Mouse (Mus musculus) lung, postnatal 25 days (tissue): ENCODE results near the gene Anapc2.
A peak's percentile ranks its signal among the peaks of the same experiment; 100 is the strongest.

ENCODE experiments used
- DNase-seq: peaks from one replicate; pipeline ENCODE4 v3.0.0; 2022; ENCODE audit warnings: low spot score

Anapc2 gene

GRCm38 (mm10) chr2:25303931-25304656 lies 31.8 kb downstream of the Anapc2 start:
- no peak for DNase-seq

GRCm38 (mm10) chr2:25304657-25305541 lies 32.6 kb downstream of the Anapc2 start:
- no peak for DNase-seq

- no peak for DNase-seq
Measured at GRCm38 (mm10) chr2:25305587-25306359, 33.5 kb downstream of the Anapc2 start.

- DNase-seq, result no peak
Measured at GRCm38 (mm10) chr2:25310180-25310579, 37.9 kb downstream of the Anapc2 start.

- DNase-seq, result no peak
Measured at GRCm38 (mm10) chr2:25310969-25311368, 38.7 kb downstream of the Anapc2 start.

- DNase-seq, result no peak
Measured at GRCm38 (mm10) chr2:25311491-25311891, 39.2 kb downstream of the Anapc2 start.

GRCm38 (mm10) chr2:25318119-25318966 lies 46.1 kb downstream of the Anapc2 start:
- DNase-seq, result no peak

- DNase-seq, result peak; percentile 32
Measured at GRCm38 (mm10) chr2:25318971-25319773, 46.9 kb downstream of the Anapc2 start, which contains the start of gene Grin1. TSS of gene Grin1 (minus strand) at chr2:25319187.

- no peak for DNase-seq
Measured at GRCm38 (mm10) chr2:25320084-25320483, 47.8 kb downstream of the Anapc2 start.

GRCm38 (mm10) chr2:25326036-25326435 lies 53.8 kb downstream of the Anapc2 start:
- no peak for DNase-seq

GRCm38 (mm10) chr2:25328440-25328839 lies 56.2 kb downstream of the Anapc2 start:
- no peak for DNase-seq

- DNase-seq, result no peak
Measured at GRCm38 (mm10) chr2:25331470-25331869, 59.2 kb downstream of the Anapc2 start.

- peak; percentile 99 for DNase-seq
Measured at GRCm38 (mm10) chr2:25332286-25333160, 60.2 kb downstream of the Anapc2 start, which contains the start of gene Man1b1. TSS of gene Man1b1 (plus strand) at chr2:25332338.

GRCm38 (mm10) chr2:25333569-25333968 lies 61.3 kb downstream of the Anapc2 start:
- DNase-seq, result no peak
